Mouse (Mus musculus): Measurements from ENCODE around the gene Tlx3. TPM values are rescaled to one million over a fixed set of nuclear protein-coding genes. Genes with fewer than 3 reads are reported as not detected.

Tlx3 gene
- polyA plus RNA-seq, 1 experiment from 2014 or later, result 0.14 TPM

GRCm38 (mm10) chr11:33154459-33154858 lies 48.9 kb downstream of the Tlx3 start:
- H3K27me3 ChIP-seq (ENCODE audit: insufficient read depth, low read length), result no peaks in the 10 kb centered on the region
- 92% methylated on average over 3 of the region's 3 CpGs for WGBS
- no peak overlapping the region for H3K9ac ChIP-seq (replicated peaks; ENCODE audit: low read length)
- H3K9me3 ChIP-seq (ENCODE audit: low read length), result no peaks in the 10 kb centered on the region
- 0 out of 2 replicates have a peak, but pooled peaks cover 2% of the 10 kb centered on the region for H3K4me1 ChIP-seq (ENCODE audit: insufficient read depth, low read length)
- no peak for ATAC-seq (ENCODE audit: low FRiP score, low TSS enrichment)
- H3K27ac ChIP-seq (ENCODE audit: low read length), result no peak overlapping the region
- peaks cover 57% of the 10 kb centered on the region for H3K36me3 ChIP-seq (ENCODE audit: insufficient read depth, low read length)
- H3K4me2 ChIP-seq (replicated peaks; ENCODE audit: low read depth, low read length), result no peak overlapping the region
- no peak overlapping the region for H3K4me3 ChIP-seq (ENCODE audit: low read length)

DNA sequence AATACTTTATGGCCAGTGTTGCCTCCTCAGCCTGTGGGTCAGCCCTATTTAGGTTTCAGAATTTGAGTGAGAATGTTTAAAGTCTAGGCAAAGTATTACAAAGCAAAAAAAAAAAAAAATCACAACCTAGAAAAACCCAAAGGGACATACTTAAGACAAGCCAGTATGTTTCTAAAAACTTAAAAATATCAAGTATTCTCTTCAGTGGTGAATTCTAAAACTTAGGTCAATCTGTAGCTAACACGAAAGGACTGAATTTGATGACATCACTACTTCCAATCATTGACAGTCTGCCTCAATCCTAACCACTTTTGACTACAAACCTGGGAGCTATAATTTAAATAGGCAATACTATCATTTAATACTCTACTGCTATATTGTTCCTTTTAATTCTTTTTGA lies 50.4 kb downstream of the Tlx3 start:
- Histone ChIP-seq H3K36me3 (ENCODE audit: insufficient read depth, low read length) (peaks cover 51% of the 10 kb centered on the region), H3K4me2 (replicated peaks; ENCODE audit: low read depth, low read length) (no peak overlapping the region), H3K27me3 (ENCODE audit: insufficient read depth, low read length) (no peaks in the 10 kb centered on the region), H3K4me3 (ENCODE audit: low read length) (no peak overlapping the region), H3K9me3 (ENCODE audit: low read length) (no peaks in the 10 kb centered on the region), H3K4me1 (ENCODE audit: insufficient read depth, low read length) (peaks cover 3% of the 10 kb centered on the region; the same call in 1 of the 2 replicates), H3K9ac (replicated peaks; ENCODE audit: low read length) (no peak overlapping the region), H3K27ac (ENCODE audit: low read length) (no peak overlapping the region)
- ATAC-seq (ENCODE audit: low FRiP score, low TSS enrichment), result no peak
- WGBS, result 93% methylated on average over 1 of the region's 1 CpGs

- WGBS, result 68% methylated on average over 4 of the region's 4 CpGs
- ATAC-seq (ENCODE audit: low FRiP score, low TSS enrichment), result no peak
- no peak overlapping the region for H3K4me2 ChIP-seq (replicated peaks; ENCODE audit: low read depth, low read length)
- H3K4me3 ChIP-seq (ENCODE audit: low read length), result no peak overlapping the region
- H3K9ac ChIP-seq (replicated peaks; ENCODE audit: low read length), result no peak overlapping the region
- H3K27ac ChIP-seq (ENCODE audit: low read length), result no peak overlapping the region
- peaks cover 3% of the 10 kb centered on the region; the same call in 1 of the 2 replicates for H3K27me3 ChIP-seq (ENCODE audit: insufficient read depth, low read length)
- peaks cover 45% of the 10 kb centered on the region for H3K36me3 ChIP-seq (ENCODE audit: insufficient read depth, low read length)
- H3K9me3 ChIP-seq (ENCODE audit: low read length), result no peaks in the 10 kb centered on the region
- peaks cover 14% of the 10 kb centered on the region for H3K4me1 ChIP-seq (ENCODE audit: insufficient read depth, low read length)
These were observed 51.6 kb downstream of the Tlx3 start for GRCm38 (mm10) chr11:33151780-33152145.

GRCm38 (mm10) chr11:33151128-33151779 lies 52.1 kb downstream of the Tlx3 start:
- Histone ChIP-seq H3K4me3 (ENCODE audit: low read length) (no peak overlapping the region), H3K4me2 (replicated peaks; ENCODE audit: low read depth, low read length) (no peak overlapping the region), H3K27me3 (ENCODE audit: insufficient read depth, low read length) (peaks cover 3% of the 10 kb centered on the region; the same call in 1 of the 2 replicates), H3K27ac (ENCODE audit: low read length) (no peak overlapping the region), H3K9ac (replicated peaks; ENCODE audit: low read length) (no peak overlapping the region), H3K4me1 (ENCODE audit: insufficient read depth, low read length) (peaks cover 17% of the 10 kb centered on the region), H3K9me3 (ENCODE audit: low read length) (no peaks in the 10 kb centered on the region), H3K36me3 (ENCODE audit: insufficient read depth, low read length) (peaks cover 41% of the 10 kb centered on the region)
- ATAC-seq (ENCODE audit: low FRiP score, low TSS enrichment), result no peak
- WGBS, result 74% methylated on average over 3 of the region's 3 CpGs

Other genes with a start within 250 kb of the Tlx3 start
- gene Fgf18, start 56.2 kb downstream of the Tlx3 start, polyA plus RNA-seq (2015; fragmentation: Nextera tagmentation; extraction: Ambion mirVana), result 1.7 and 2.1 TPM in 2 replicates
- gene Npm1, start 40.4 kb downstream of the Tlx3 start, polyA plus RNA-seq (2015; fragmentation: Nextera tagmentation; extraction: Ambion mirVana), result 999 and 1,010 TPM in 2 replicates
- gene Gm12117, start 73.1 kb upstream of the Tlx3 start, polyA plus RNA-seq (2015; fragmentation: Nextera tagmentation; extraction: Ambion mirVana), result not detected in 2 replicates